Mouse (Mus musculus): ENCODE measurements around the gene Zfp280d. TPM values are rescaled to one million over a fixed set of nuclear protein-coding genes. Genes with fewer than 3 reads are reported as not detected.

Zfp280d gene
- polyA plus RNA-seq, 1 experiment: 51.2 TPM

DNA sequence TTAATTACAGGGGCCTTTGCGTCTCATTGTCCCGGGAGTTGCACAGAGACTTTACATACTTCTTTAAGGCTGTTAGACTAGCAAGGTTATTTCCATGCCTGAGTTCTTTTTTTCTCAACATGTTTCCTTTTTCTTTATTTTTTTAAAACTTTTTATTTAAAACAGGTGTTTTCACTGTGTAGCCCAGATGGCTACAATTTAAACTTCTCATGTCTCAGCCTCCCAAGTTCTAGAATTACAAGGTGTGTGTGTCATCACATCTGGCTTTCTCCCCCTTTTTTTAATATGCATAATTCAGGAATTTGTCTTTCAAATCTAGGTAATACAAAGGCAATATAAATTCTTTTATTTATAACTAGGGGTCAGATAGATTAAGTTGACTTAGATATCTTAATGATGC is 58.6 kb downstream of the Zfp280d start:
- no peaks in the 10 kb centered on the region for H3K4me1 ChIP-seq (ENCODE audit: control insufficient read depth, insufficient read depth, low read length)
- no peak overlapping the region for H3K4me3 ChIP-seq (ENCODE audit: insufficient read depth, low read length)
- no peak for TF ChIP-seq CTCF (IDR thresholded peaks at IDR 0.05; ENCODE audit: extremely low read depth, insufficient read depth, low read length)
- TF ChIP-seq POLR2A (IDR thresholded peaks at IDR 0.05; ENCODE audit: extremely low read depth, insufficient read depth, low read length): no peak
- no peak overlapping the region for H3K27ac ChIP-seq (ENCODE audit: insufficient read depth, low read length)

- H3K27ac ChIP-seq (ENCODE audit: insufficient read depth, low read length): no peak overlapping the region
- H3K4me3 ChIP-seq (ENCODE audit: insufficient read depth, low read length): no peak overlapping the region
- no peak for TF ChIP-seq CTCF (IDR thresholded peaks at IDR 0.05; ENCODE audit: extremely low read depth, insufficient read depth, low read length)
- no peak for TF ChIP-seq POLR2A (IDR thresholded peaks at IDR 0.05; ENCODE audit: extremely low read depth, insufficient read depth, low read length)
These were observed 61.4 kb downstream of the Zfp280d start for GRCm38 (mm10) chr9:72336069-72336468.

DNA sequence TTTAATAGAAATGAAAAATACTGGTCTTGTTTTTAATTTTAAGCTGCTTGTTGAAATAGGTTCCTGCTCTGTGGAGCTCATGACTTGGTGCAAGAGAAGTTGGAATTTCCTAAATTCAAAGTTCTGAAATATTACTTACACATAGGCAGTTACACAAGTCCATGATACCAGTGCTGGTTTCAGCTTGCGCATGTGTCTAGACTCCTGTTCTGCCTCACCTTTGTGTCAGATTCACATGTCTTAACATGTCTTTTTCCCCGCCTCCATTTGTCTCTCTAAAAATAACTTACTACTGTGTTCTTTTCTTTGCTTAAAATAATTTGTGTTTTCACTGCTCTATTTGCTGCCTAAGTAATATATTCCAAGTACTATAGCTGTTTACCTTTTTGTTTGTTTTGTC is 64.5 kb downstream of the Zfp280d start:
- no peak overlapping the region for H3K27ac ChIP-seq (ENCODE audit: insufficient read depth, low read length)
- no peak for TF ChIP-seq CTCF (IDR thresholded peaks at IDR 0.05; ENCODE audit: extremely low read depth, insufficient read depth, low read length)
- TF ChIP-seq POLR2A (IDR thresholded peaks at IDR 0.05; ENCODE audit: extremely low read depth, insufficient read depth, low read length): no peak
- no peak overlapping the region for H3K4me3 ChIP-seq (ENCODE audit: insufficient read depth, low read length)
- no peaks in the 10 kb centered on the region for H3K4me1 ChIP-seq (ENCODE audit: control insufficient read depth, insufficient read depth, low read length)

More at GRCm38 (mm10) chr9:72336069-72336468, 61.4 kb downstream of the Zfp280d start:
- H3K4me1 ChIP-seq (ENCODE audit: control insufficient read depth, insufficient read depth, low read length): no peaks in the 10 kb centered on the region

DNA sequence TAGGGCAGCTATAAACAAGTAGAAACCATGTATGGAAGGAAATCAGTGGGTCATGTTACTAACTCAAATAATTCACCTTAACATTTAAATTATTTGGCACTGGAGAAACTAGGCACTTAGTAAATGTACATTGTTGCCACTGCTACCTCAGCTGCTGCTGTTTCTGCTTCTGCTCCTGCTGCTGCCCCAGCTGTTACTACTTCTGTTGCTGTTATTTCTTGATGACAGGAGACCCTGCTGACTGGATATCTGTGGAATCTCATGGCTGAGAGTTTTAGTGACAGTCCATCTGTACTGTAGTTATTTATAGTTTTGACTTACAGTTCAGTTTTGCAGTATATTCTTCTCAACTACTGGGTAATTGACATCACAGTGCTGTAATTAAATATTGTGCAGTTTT is 69.2 kb downstream of the Zfp280d start:
- H3K4me1 ChIP-seq (ENCODE audit: control insufficient read depth, insufficient read depth, low read length): no peaks in the 10 kb centered on the region
- TF ChIP-seq POLR2A (IDR thresholded peaks at IDR 0.05; ENCODE audit: extremely low read depth, insufficient read depth, low read length): no peak
- TF ChIP-seq CTCF (IDR thresholded peaks at IDR 0.05; ENCODE audit: extremely low read depth, insufficient read depth, low read length): no peak
- H3K27ac ChIP-seq (ENCODE audit: insufficient read depth, low read length): no peak overlapping the region
- no peak overlapping the region for H3K4me3 ChIP-seq (ENCODE audit: insufficient read depth, low read length)

- Histone ChIP-seq H3K4me1 (ENCODE audit: control insufficient read depth, insufficient read depth, low read length) (no peaks in the 10 kb centered on the region), H3K27ac (ENCODE audit: insufficient read depth, low read length) (no peak overlapping the region), H3K4me3 (ENCODE audit: insufficient read depth, low read length) (no peak overlapping the region)
- TF ChIP-seq POLR2A (IDR thresholded peaks at IDR 0.05; ENCODE audit: extremely low read depth, insufficient read depth, low read length): no peak
These were observed 97.7 kb downstream of the Zfp280d start for GRCm38 (mm10) chr9:72372359-72372758.

DNA sequence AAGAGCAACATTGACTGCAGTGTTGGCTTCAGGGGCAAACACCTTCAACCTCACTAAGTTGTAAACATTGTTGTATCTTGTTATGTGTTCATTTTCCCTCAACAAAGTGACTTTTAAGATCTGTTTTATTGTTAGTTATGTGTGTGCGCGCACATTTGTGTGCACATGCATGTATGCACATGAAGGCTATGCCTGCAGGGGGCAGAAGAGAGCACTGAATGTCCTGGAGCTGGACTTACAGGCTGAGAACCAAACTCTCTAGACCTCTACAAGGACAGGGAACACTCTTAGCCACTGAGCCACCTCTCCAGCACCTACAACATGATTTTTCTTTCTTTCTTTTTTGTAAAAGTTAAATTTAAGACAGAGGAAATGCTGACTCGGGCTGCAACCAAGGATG is 99.4 kb downstream of the Zfp280d start:
- Histone ChIP-seq H3K4me3 (ENCODE audit: insufficient read depth, low read length) (no peak overlapping the region), H3K4me1 (ENCODE audit: control insufficient read depth, insufficient read depth, low read length) (no peaks in the 10 kb centered on the region), H3K27ac (ENCODE audit: insufficient read depth, low read length) (no peak overlapping the region)
- TF ChIP-seq CTCF (IDR thresholded peaks at IDR 0.05; ENCODE audit: extremely low read depth, insufficient read depth, low read length): no peak
- no peak for TF ChIP-seq POLR2A (IDR thresholded peaks at IDR 0.05; ENCODE audit: extremely low read depth, insufficient read depth, low read length)

- no peaks in the 10 kb centered on the region for H3K4me1 ChIP-seq (ENCODE audit: control insufficient read depth, insufficient read depth, low read length)
- no peak for TF ChIP-seq POLR2A (IDR thresholded peaks at IDR 0.05; ENCODE audit: extremely low read depth, insufficient read depth, low read length)
- no peak for TF ChIP-seq CTCF (IDR thresholded peaks at IDR 0.05; ENCODE audit: extremely low read depth, insufficient read depth, low read length)
- H3K4me3 ChIP-seq (ENCODE audit: insufficient read depth, low read length): no peak overlapping the region
- H3K27ac ChIP-seq (ENCODE audit: insufficient read depth, low read length): no peak overlapping the region
These were observed 100.3 kb downstream of the Zfp280d start for GRCm38 (mm10) chr9:72374996-72375395.

DNA sequence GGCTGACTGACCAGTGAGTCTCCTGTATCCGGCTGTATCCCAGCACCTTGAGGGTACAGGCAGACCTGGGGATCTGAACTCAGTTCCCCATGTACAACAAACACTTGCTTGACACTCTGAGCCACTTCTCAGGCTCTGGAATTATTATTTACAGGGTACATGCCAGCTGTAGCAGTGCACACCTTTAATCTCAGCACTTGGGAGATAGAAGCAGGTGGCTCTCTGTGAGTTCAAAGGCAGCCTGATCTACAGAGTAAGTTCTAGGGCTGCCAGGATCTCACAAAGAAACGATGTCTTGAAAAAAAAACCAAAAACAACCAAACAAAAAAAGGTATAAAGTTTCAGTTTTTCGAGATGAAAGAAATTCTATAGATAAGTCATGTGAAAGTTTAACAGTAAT is 101.0 kb downstream of the Zfp280d start:
- H3K4me1 ChIP-seq (ENCODE audit: control insufficient read depth, insufficient read depth, low read length): no peaks in the 10 kb centered on the region
- H3K27ac ChIP-seq (ENCODE audit: insufficient read depth, low read length): no peak overlapping the region
- H3K4me3 ChIP-seq (ENCODE audit: insufficient read depth, low read length): no peak overlapping the region
- no peak for TF ChIP-seq CTCF (IDR thresholded peaks at IDR 0.05; ENCODE audit: extremely low read depth, insufficient read depth, low read length)
- no peak for TF ChIP-seq POLR2A (IDR thresholded peaks at IDR 0.05; ENCODE audit: extremely low read depth, insufficient read depth, low read length)

GRCm38 (mm10) chr9:72385786-72386185 is 111.1 kb downstream of the Zfp280d start:
- Histone ChIP-seq H3K4me1 (ENCODE audit: control insufficient read depth, insufficient read depth, low read length) (no peaks in the 10 kb centered on the region), H3K27ac (ENCODE audit: insufficient read depth, low read length) (no peak overlapping the region)
- no peak for TF ChIP-seq POLR2A (IDR thresholded peaks at IDR 0.05; ENCODE audit: extremely low read depth, insufficient read depth, low read length)
- TF ChIP-seq CTCF (IDR thresholded peaks at IDR 0.05; ENCODE audit: extremely low read depth, insufficient read depth, low read length): no peak

DNA sequence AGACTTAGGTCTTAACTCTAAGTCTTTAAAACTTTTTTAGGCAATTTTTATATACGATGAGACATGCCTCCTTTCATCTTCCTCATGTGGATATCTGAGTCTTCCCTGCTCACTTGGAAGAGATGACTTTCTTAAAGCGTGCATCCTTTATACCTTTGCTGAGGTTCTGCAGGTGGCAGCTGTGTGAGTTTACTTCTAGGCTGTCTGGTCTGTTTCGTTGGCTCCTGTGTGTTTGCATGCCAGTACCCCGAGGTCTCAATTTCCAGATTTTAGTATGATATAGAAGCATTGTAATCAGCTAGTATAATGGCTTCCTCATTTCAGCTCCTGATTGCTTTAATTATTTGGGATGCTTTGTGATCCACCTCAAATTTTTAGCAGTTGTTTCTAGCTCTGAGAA is 114.3 kb downstream of the Zfp280d start:
- Histone ChIP-seq H3K27ac (ENCODE audit: insufficient read depth, low read length) (no peak overlapping the region), H3K4me3 (ENCODE audit: insufficient read depth, low read length) (no peak overlapping the region), H3K4me1 (ENCODE audit: control insufficient read depth, insufficient read depth, low read length) (no peaks in the 10 kb centered on the region)
- TF ChIP-seq POLR2A (IDR thresholded peaks at IDR 0.05; ENCODE audit: extremely low read depth, insufficient read depth, low read length) (no peak), CTCF (IDR thresholded peaks at IDR 0.05; ENCODE audit: extremely low read depth, insufficient read depth, low read length) (no peak)

More at GRCm38 (mm10) chr9:72385786-72386185, 111.1 kb downstream of the Zfp280d start:
- H3K4me3 ChIP-seq (ENCODE audit: insufficient read depth, low read length): no peak overlapping the region

All from cortical plate, adult 2 months (tissue).